Mouse (Mus musculus): ENCODE measurements at regions not wholly inside any gene's neighbourhood (a gene's known extent, or its start where the extent isn't known, plus 50 kb on each side); places are given as distances from the start of the nearest gene placed in this dataset.

GRCm38 (mm10) chr17:47122221-47122620 is 111.9 kb upstream of the Ubr2 start:
- TF ChIP-seq GATA1 (IDR thresholded peaks at IDR 0.05; ENCODE audit: low read length): no peak
- TF ChIP-seq TAL1 (IDR thresholded peaks at IDR 0.05; ENCODE audit: low read length): no peak
